Mouse (Mus musculus): Measurements from ENCODE around the gene Tmprss3.

DNA sequence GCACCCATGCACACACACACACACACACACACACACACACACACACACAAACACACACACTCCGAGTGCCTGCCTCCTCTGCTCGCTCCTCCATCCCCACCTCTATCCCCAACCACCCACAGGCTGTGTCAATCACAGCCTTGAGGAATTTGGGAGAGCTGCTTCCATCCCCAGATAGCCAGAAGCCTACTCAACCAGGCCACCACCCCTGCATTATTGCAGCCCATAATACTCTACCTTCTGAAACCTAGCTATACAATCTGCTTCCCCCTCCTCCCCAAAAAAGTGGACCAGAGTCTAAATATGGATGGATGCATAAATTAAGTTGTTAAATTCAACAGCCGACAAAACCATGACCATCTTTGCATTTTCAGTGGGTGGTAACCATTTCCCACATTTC, 27.6 kb upstream of the Tmprss3 start:
- TF ChIP-seq MAFK (IDR thresholded peaks at IDR 0.05; ENCODE audit: borderline replicate concordance, low read depth, low read length) (no peak), NELFE (IDR thresholded peaks at IDR 0.05; ENCODE audit: low read depth, low read length) (no peak), EP300 (IDR thresholded peaks at IDR 0.05; ENCODE audit: low read depth in 1 of 2, low read length in 2 of 2) (no peak), POLR2A (IDR thresholded peaks at IDR 0.05; ENCODE audit: control insufficient read depth in 1 of 2, insufficient read depth in 1 of 2, low read depth in 1 of 2, low read length in 2 of 2, poor library complexity in 1 of 2) (no peak), USF1 (IDR thresholded peaks at IDR 0.05; ENCODE audit: low read depth, low read length) (no peak), UBTF (IDR thresholded peaks at IDR 0.05; ENCODE audit: borderline replicate concordance, insufficient read depth, low read depth, low read length) (no peak), CTCF (IDR thresholded peaks at IDR 0.05 in 2 of 3, conservative IDR thresholded peaks at IDR 0.05 in 1 of 3; ENCODE audit: control insufficient read depth in 1 of 3, insufficient read depth in 1 of 3, low read depth in 2 of 3, low read length in 3 of 3, poor library complexity in 1 of 3, severe bottlenecking in 1 of 3) (no peak), ZMIZ1 (IDR thresholded peaks at IDR 0.05; ENCODE audit: low read depth, low read length) (no peak), E2F4 (IDR thresholded peaks at IDR 0.05; ENCODE audit: borderline replicate concordance, low read depth, low read length) (no peak), GABPA (IDR thresholded peaks at IDR 0.05; ENCODE audit: low read depth, low read length) (no peak), SMC3 (IDR thresholded peaks at IDR 0.05; ENCODE audit: low read depth, low read length) (no peak), KAT2A (conservative IDR thresholded peaks at IDR 0.05; ENCODE audit: low read depth, low read length) (no peak), MYC (IDR thresholded peaks at IDR 0.05; ENCODE audit: low read depth, low read length) (no peak)
